Mouse (Mus musculus): ENCODE results near the gene Stxbp6.

- TF ChIP-seq RCOR1 (conservative IDR thresholded peaks at IDR 0.05; ENCODE audit: low read depth, low read length): no peak
- no peak for TF ChIP-seq POLR2A (IDR thresholded peaks at IDR 0.05; ENCODE audit: low read depth, low read length)
- no peak for TF ChIP-seq CTCF (conservative IDR thresholded peaks at IDR 0.05 in 1 of 2, IDR thresholded peaks at IDR 0.05 in 1 of 2; ENCODE audit: low read depth in 2 of 2, low read length in 2 of 2)
- no peak for TF ChIP-seq HCFC1 (IDR thresholded peaks at IDR 0.05; ENCODE audit: low read depth, low read length)
- TF ChIP-seq ZC3H11A (IDR thresholded peaks at IDR 0.05; ENCODE audit: low read depth, low read length): no peak
- no peak for TF ChIP-seq MEF2A (IDR thresholded peaks at IDR 0.05; ENCODE audit: borderline replicate concordance, low read depth, low read length)
- no peak for TF ChIP-seq USF2 (conservative IDR thresholded peaks at IDR 0.05; ENCODE audit: low read depth, low read length)
- TF ChIP-seq JUN (IDR thresholded peaks at IDR 0.05; ENCODE audit: insufficient read depth, low read depth, low read length): no peak
- TF ChIP-seq SMC3 (IDR thresholded peaks at IDR 0.05; ENCODE audit: low read depth, low read length): no peak
- TF ChIP-seq MXI1 (IDR thresholded peaks at IDR 0.05; ENCODE audit: low read depth, low read length): no peak
Observed at GRCm38 (mm10) chr12:45080036-45080752, 5.7 kb upstream of the Stxbp6 start.

Data from CH12.LX (cell line).